Mouse (Mus musculus) gastrocnemius, adult 2 months (tissue): ENCODE data around the gene Rplp2. TPM values are rescaled to one million over a fixed set of nuclear protein-coding genes. Genes with fewer than 3 reads are reported as not detected.

Experiments
- DNase-seq: peaks from one replicate; pipeline ENCODE4 v3.0.0; 2022
- H3K27ac ChIP-seq: fragments of 200-600 bp; 2 replicates; pipeline ENCODE4 v1.8.1; 2022; ENCODE audit warnings: mild to moderate bottlenecking
- H3K4me3 ChIP-seq: fragments of 200-600 bp; 2 replicates; pipeline ENCODE4 v1.8.1; 2022; ENCODE audit warnings: mild to moderate bottlenecking, moderate library complexity
- CTCF ChIP-seq: fragments of 200-600 bp; IDR thresholded peaks from 2 replicates; pipeline ENCODE4 v1.8.1; 2022; ENCODE audit warnings: antibody characterized with exemption, mild to moderate bottlenecking, moderate library complexity
- intact Hi-C: fragments of 180-260 bp; cut with DNase I; formaldehyde crosslinking; loops from one replicate; pipeline ENCODE4 v1.15.1; 2025
- total RNA-seq, 2 experiments: library from RNA; stranded (reverse); gene quantifications; 2 replicates each; pipeline ENCODE4 v1.2.3; 2021

Rplp2 gene
- total RNA-seq, 2 experiments from 2014 or later, result 567 to 623 TPM

GRCm38 (mm10) chr7:141475805-141476158 is 28.6 kb downstream of the Rplp2 start:
- H3K27ac ChIP-seq, result peak overlapping the region; percentile 98
- H3K4me3 ChIP-seq, result peak overlapping the region; percentile 97
- intact Hi-C loops, result no loop called here
- no peak for TF ChIP-seq CTCF
- no peak for DNase-seq

GRCm38 (mm10) chr7:141476226-141476980 is 29.2 kb downstream of the Rplp2 start:
- TF ChIP-seq CTCF, result peak; percentile 23; the same call in 1 of the 2 replicates
- peak overlapping the region; percentile 98 for H3K27ac ChIP-seq
- H3K4me3 ChIP-seq, result peak overlapping the region; percentile 97
- DNase-seq, result peak; percentile 86
- intact Hi-C loops, result no loop called here

GRCm38 (mm10) chr7:141476981-141477370 is 29.8 kb downstream of the Rplp2 start:
- TF ChIP-seq CTCF, result no peak
- peak overlapping the region; percentile 97 for H3K4me3 ChIP-seq
- H3K27ac ChIP-seq, result peak overlapping the region; percentile 98
- intact Hi-C loops, result no loop called here
- DNase-seq, result peak; percentile 55

- peak; percentile 17 for DNase-seq
- intact Hi-C loops, result no loop called here
- TF ChIP-seq CTCF, result no peak
- Histone ChIP-seq H3K4me3 (peak overlapping the region; percentile 97), H3K27ac (peak overlapping the region; percentile 98)
Observed at GRCm38 (mm10) chr7:141477578-141478269, 30.6 kb downstream of the Rplp2 start.

- Histone ChIP-seq H3K27ac (peak overlapping the region; percentile 98), H3K4me3 (peak overlapping the region; percentile 97)
- no peak for TF ChIP-seq CTCF
- intact Hi-C loops, result no loop called here
- DNase-seq, result peak; percentile 45
Observed at GRCm38 (mm10) chr7:141478270-141478748, 31.1 kb downstream of the Rplp2 start.

GRCm38 (mm10) chr7:141480842-141481497 is 33.8 kb downstream of the Rplp2 start:
- no peak for TF ChIP-seq CTCF
- H3K27ac ChIP-seq, result peak overlapping the region; percentile 49; the same call in 1 of the 2 replicates
- peak; percentile 72 for DNase-seq
- H3K4me3 ChIP-seq, result peak overlapping the region; percentile 76
- intact Hi-C loops, result loop anchor here (1.0 kb wide), 2 partner anchors 44 to 185 kb away; no protein-coding TSS in a partner anchor

- intact Hi-C loops, result no loop called here
- TF ChIP-seq CTCF, result peak; percentile 59
- peak overlapping the region; percentile 49; the same call in 1 of the 2 replicates for H3K27ac ChIP-seq
- peak overlapping the region; percentile 76 for H3K4me3 ChIP-seq
- peak; percentile 52 for DNase-seq
Observed at GRCm38 (mm10) chr7:141481498-141482401, 34.6 kb downstream of the Rplp2 start.

GRCm38 (mm10) chr7:141482531-141483024 is 35.4 kb downstream of the Rplp2 start:
- no peak for TF ChIP-seq CTCF
- Histone ChIP-seq H3K27ac (peak overlapping the region; percentile 43; the same call in 1 of the 2 replicates), H3K4me3 (peak overlapping the region; percentile 76)
- DNase-seq, result no peak
- intact Hi-C loops, result no loop called here

- no peak overlapping the region for H3K27ac ChIP-seq
- intact Hi-C loops, result no loop called here
- TF ChIP-seq CTCF, result no peak
- DNase-seq, result no peak
- H3K4me3 ChIP-seq, result no peak overlapping the region
Observed at GRCm38 (mm10) chr7:141483114-141483653, 36.0 kb downstream of the Rplp2 start.

GRCm38 (mm10) chr7:141484186-141485120 is 37.3 kb downstream of the Rplp2 start:
- Histone ChIP-seq H3K4me3 (no peak overlapping the region), H3K27ac (no peak overlapping the region)
- TF ChIP-seq CTCF, result no peak
- DNase-seq, result no peak
- intact Hi-C loops, result no loop called here
